ENCODE assay signal across 21 mouse cellular contexts in the genomic region with DNA sequence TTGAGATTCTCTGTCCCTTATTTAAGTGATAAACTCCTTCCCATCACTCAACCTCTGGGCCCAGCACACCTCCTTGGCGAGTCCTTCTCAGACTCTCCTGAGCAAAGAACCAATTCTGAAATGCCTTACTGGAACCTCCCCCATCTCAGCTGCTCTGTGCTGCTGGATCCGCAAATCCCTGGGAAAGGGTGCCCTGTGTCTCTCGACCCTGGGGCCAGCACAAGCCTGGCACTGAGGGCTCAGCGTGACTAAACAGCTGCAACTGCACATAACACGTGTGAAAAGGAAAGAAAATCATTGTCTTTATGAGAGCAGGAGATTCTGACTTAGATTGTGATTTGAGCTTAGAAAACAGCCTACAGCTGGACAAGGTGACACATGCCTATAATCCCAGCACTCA. TPM values are rescaled to one million over a fixed set of nuclear protein-coding genes. Genes with fewer than 3 reads are reported as not detected.
DNase-seq lines count a peak whose midpoint lies in the region; ATAC-seq and TF ChIP-seq lines count a peak whose summit lies in the region.
"Had no signal": no experiment of that assay in that cellular context is flagged by ENCODE, and none has a peak within 500 bp of the region (broad histone marks: within the 10 kb centered on the region; RNA-seq: fewer than 3 reads in every experiment).

No protein-coding gene starts in this region.

- no peak for TF ChIP-seq POLR2A in limb, embryonic 14.5 days (IDR thresholded peaks at IDR 0.05; ENCODE audit: borderline replicate concordance, extremely low read depth, insufficient read depth, insufficient read length)

- H3K4me2 ChIP-seq in embryonic facial prominence, embryonic 14.5 days (ENCODE audit: low read depth, low read length): no peak overlapping the region
- H3K4me2 ChIP-seq in limb, embryonic 13.5 days (replicated peaks): no peak overlapping the region
- H3K4me2 ChIP-seq in limb, embryonic 14.5 days (replicated peaks; ENCODE audit: low read depth, low read length, severe bottlenecking): no peak overlapping the region

- no peak for ATAC-seq in embryonic facial prominence, embryonic 14.5 days (ENCODE audit: low read depth)
- peak; percentile 59; the same call in 1 of the 2 replicates for ATAC-seq in limb, embryonic 13.5 days (ENCODE audit: low FRiP score, low read depth)
- ATAC-seq in limb, embryonic 14.5 days (ENCODE audit: low FRiP score, low read depth): peak; percentile 47; the same call in 1 of the 2 replicates
- ATAC-seq: activated CD4-positive, CD25-positive, alpha-beta regulatory T cell, adult 4 months; CD4-positive, CD25-positive, alpha-beta regulatory T cell, adult 4 months; Patski had no signal

- H3K4me3 ChIP-seq in embryonic facial prominence, embryonic 14.5 days (ENCODE audit: low read depth, low read length): no peak overlapping the region
- no peak overlapping the region for H3K4me3 ChIP-seq in embryonic facial prominence, embryonic 10.5 days
- no peak overlapping the region for H3K4me3 ChIP-seq in limb, embryonic 13.5 days
- H3K4me3 ChIP-seq in limb, embryonic 10.5 days: no peak overlapping the region
- no peak overlapping the region for H3K4me3 ChIP-seq in limb, embryonic 14.5 days (replicated peaks; ENCODE audit: low read length)

- no peak overlapping the region for H3K9ac ChIP-seq in embryonic facial prominence, embryonic 14.5 days (ENCODE audit: low read depth, low read length)
- H3K9ac ChIP-seq in limb, embryonic 13.5 days: no peak overlapping the region
- H3K9ac ChIP-seq in limb, embryonic 14.5 days (ENCODE audit: low read depth, low read length, severe bottlenecking): no peak overlapping the region

- WGBS in embryonic facial prominence, embryonic 14.5 days: 48% methylated on average over 5 of the region's 5 CpGs
- 61% methylated on average over 5 of the region's 5 CpGs for WGBS in embryonic facial prominence, embryonic 10.5 days
- WGBS in limb, embryonic 13.5 days: 70% methylated on average over 5 of the region's 5 CpGs
- WGBS in limb, embryonic 10.5 days: 79% methylated on average over 5 of the region's 5 CpGs
- 65% methylated on average over 5 of the region's 5 CpGs for WGBS in limb, embryonic 14.5 days

- H3K36me3 ChIP-seq in embryonic facial prominence, embryonic 14.5 days (ENCODE audit: control insufficient read depth, insufficient read depth, low read length): no peaks in the 10 kb centered on the region
- H3K36me3 ChIP-seq in embryonic facial prominence, embryonic 10.5 days (replicated peaks): no peaks in the 10 kb centered on the region
- no peaks in the 10 kb centered on the region for H3K36me3 ChIP-seq in limb, embryonic 13.5 days
- no peaks in the 10 kb centered on the region for H3K36me3 ChIP-seq in limb, embryonic 10.5 days
- H3K36me3 ChIP-seq in limb, embryonic 14.5 days (ENCODE audit: control insufficient read depth, insufficient read depth, low read length): no peaks in the 10 kb centered on the region
- H3K36me3 ChIP-seq: G1E had no signal

- H3K9me3 ChIP-seq in embryonic facial prominence, embryonic 14.5 days (ENCODE audit: control insufficient read depth, low read length): no peaks in the 10 kb centered on the region
- no peaks in the 10 kb centered on the region for H3K9me3 ChIP-seq in embryonic facial prominence, embryonic 10.5 days
- no peaks in the 10 kb centered on the region for H3K9me3 ChIP-seq in limb, embryonic 13.5 days
- no peaks in the 10 kb centered on the region for H3K9me3 ChIP-seq in limb, embryonic 10.5 days (replicated peaks)
- no peaks in the 10 kb centered on the region for H3K9me3 ChIP-seq in limb, embryonic 14.5 days (ENCODE audit: control insufficient read depth, low read length)
- H3K9me3 ChIP-seq: G1E had no signal

- peak; percentile 37 for DNase-seq in embryonic facial prominence, embryonic 14.5 days (ENCODE audit: low spot score)
- DNase-seq in embryonic facial prominence, embryonic 10.5 days (ENCODE audit: low spot score): no peak
- no peak for DNase-seq in limb, embryonic 10.5 days (ENCODE audit: low spot score)
- DNase-seq in limb, embryonic 14.5 days (ENCODE audit: low spot score): no peak
- no peak for DNase-seq in layer of hippocampus, postnatal 14 days (ENCODE audit: low spot score in 2 of 2)
- DNase-seq: adrenal gland, adult 2 months; adrenal gland, adult 8-10 months; adrenal gland, postnatal 10 days; adrenal gland, postnatal 14 days; adrenal gland, postnatal 25 days; adrenal gland, postnatal 36 days; B cell, adult 2 months; cerebellum, adult 11 months; cerebellum, adult 11-12 months; cerebellum, adult 18-20 months had no signal

- H3K27me3 ChIP-seq in embryonic facial prominence, embryonic 14.5 days (replicated peaks; ENCODE audit: control insufficient read depth, insufficient read depth, low read length): no peaks in the 10 kb centered on the region
- no peaks in the 10 kb centered on the region for H3K27me3 ChIP-seq in embryonic facial prominence, embryonic 10.5 days (replicated peaks; ENCODE audit: low read depth, poor library complexity, severe bottlenecking)
- no peaks in the 10 kb centered on the region for H3K27me3 ChIP-seq in limb, embryonic 13.5 days
- H3K27me3 ChIP-seq in limb, embryonic 10.5 days (ENCODE audit: low read depth, poor library complexity, severe bottlenecking): no peaks in the 10 kb centered on the region
- H3K27me3 ChIP-seq in limb, embryonic 14.5 days (ENCODE audit: control insufficient read depth, insufficient read depth, low read length): no peaks in the 10 kb centered on the region
- H3K27me3 ChIP-seq: CH12.LX, Patski had no signal

- no peaks in the 10 kb centered on the region for H3K4me1 ChIP-seq in embryonic facial prominence, embryonic 14.5 days (ENCODE audit: control insufficient read depth, insufficient read depth, low read length)
- no peaks in the 10 kb centered on the region for H3K4me1 ChIP-seq in embryonic facial prominence, embryonic 10.5 days
- no peaks in the 10 kb centered on the region for H3K4me1 ChIP-seq in limb, embryonic 13.5 days
- no peaks in the 10 kb centered on the region for H3K4me1 ChIP-seq in limb, embryonic 10.5 days
- no peaks in the 10 kb centered on the region for H3K4me1 ChIP-seq in limb, embryonic 14.5 days (ENCODE audit: control insufficient read depth, insufficient read depth, low read length)

- no peak overlapping the region for H3K27ac ChIP-seq in embryonic facial prominence, embryonic 14.5 days (replicated peaks; ENCODE audit: low read depth, low read length)
- H3K27ac ChIP-seq in embryonic facial prominence, embryonic 10.5 days (replicated peaks): no peak overlapping the region
- no peak overlapping the region for H3K27ac ChIP-seq in limb, embryonic 13.5 days
- H3K27ac ChIP-seq in limb, embryonic 10.5 days: no peak overlapping the region
- no peak overlapping the region for H3K27ac ChIP-seq in limb, embryonic 14.5 days (replicated peaks; ENCODE audit: low read depth, low read length)

RNA-seq across cellular contexts. Expression of a gene that starts 52.4 kb away (rescaled TPM):
- polyA plus RNA-seq in embryonic facial prominence, embryonic 14.5 days (2014; fragmentation: Nextera tagmentation; extraction: Ambion mirVana): 6.2 and 7.0 TPM in 2 replicates
- 0.59 and 0.74 TPM in 2 replicates for polyA plus RNA-seq in embryonic facial prominence, embryonic 10.5 days (2016; fragmentation: Nextera tagmentation; extraction: Ambion mirVana)
- 2.4 and 2.9 TPM in 2 replicates for polyA plus RNA-seq in limb, embryonic 13.5 days (2015; fragmentation: Nextera tagmentation; extraction: Ambion mirVana)
- polyA plus RNA-seq in limb, embryonic 10.5 days (2016; fragmentation: Nextera tagmentation; extraction: Ambion mirVana): 0.84 and 1.4 TPM in 2 replicates
- 4.4 and 4.9 TPM in 2 replicates for polyA plus RNA-seq in limb, embryonic 14.5 days (2012; rRNA removed)
- 6.9 and 7.7 TPM in 2 replicates for polyA plus RNA-seq in limb, embryonic 14.5 days (2014; fragmentation: Nextera tagmentation; extraction: Ambion mirVana)
- total RNA-seq in layer of hippocampus, postnatal 14 days (2021): 100 to 1,000 TPM; 146 to 147 TPM
